Comparison of ENCODE assay signal across 23 mouse cellular contexts in the genomic region with DNA sequence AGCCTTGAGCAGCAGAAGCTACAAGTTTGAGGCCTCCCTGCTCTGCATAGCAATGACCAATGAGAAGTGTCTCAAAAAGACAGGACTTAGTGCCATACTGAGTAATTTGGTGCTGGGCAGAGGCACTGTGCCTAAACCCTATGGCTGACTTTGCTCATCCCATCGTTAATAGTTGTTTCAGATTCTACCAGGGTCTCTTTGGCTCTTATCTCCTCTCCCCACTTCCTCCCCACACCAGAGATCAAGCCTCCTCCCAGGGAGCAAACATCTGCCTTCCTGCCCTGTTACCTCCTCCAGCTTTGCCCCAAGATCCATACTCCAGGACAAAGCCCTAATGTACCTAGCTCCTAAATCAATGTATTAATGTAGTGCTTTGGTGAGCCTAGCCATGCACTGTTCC. TPM values are rescaled to one million over a fixed set of nuclear protein-coding genes. Genes with fewer than 3 reads are reported as not detected.
A peak's percentile ranks its signal among the peaks of the same experiment; 100 is the strongest.
DNase-seq lines count a peak whose midpoint lies in the region; ATAC-seq and TF ChIP-seq lines count a peak whose summit lies in the region.
"Had no signal": no experiment of that assay in that cellular context is flagged by ENCODE, and none has a peak within 500 bp of the region (broad histone marks: within the 10 kb centered on the region; RNA-seq: fewer than 3 reads in every experiment).

No protein-coding gene starts in this region.

- H3K9ac ChIP-seq in heart, embryonic 13.5 days = no peak overlapping the region
- no peak overlapping the region for H3K9ac ChIP-seq in liver, embryonic 11.5 days (ENCODE audit: low read depth, low read length)
- no peak overlapping the region for H3K9ac ChIP-seq in stomach, postnatal 0 days (ENCODE audit: low read length)
- H3K9ac ChIP-seq: embryonic facial prominence, embryonic 12.5 days; forebrain, embryonic 15.5 days; hindbrain, embryonic 14.5 days had no signal

- no peak overlapping the region for H3K4me3 ChIP-seq in heart, embryonic 13.5 days
- no peak overlapping the region for H3K4me3 ChIP-seq in spleen, adult 2 months (ENCODE audit: extremely low read depth, insufficient read depth, insufficient read length)
- H3K4me3 ChIP-seq in liver, embryonic 11.5 days (ENCODE audit: low read depth, low read length) = no peak overlapping the region
- H3K4me3 ChIP-seq in stomach, postnatal 0 days (ENCODE audit: low read depth, low read length) = no peak overlapping the region
- H3K4me3 ChIP-seq: embryonic facial prominence, embryonic 12.5 days; forebrain, embryonic 15.5 days had no signal

- peaks cover 24% of the 10 kb centered on the region for H3K4me1 ChIP-seq in heart, embryonic 13.5 days
- peaks cover 16% of the 10 kb centered on the region for H3K4me1 ChIP-seq in spleen, adult 2 months (ENCODE audit: control insufficient read depth, insufficient read depth, insufficient read length)
- H3K4me1 ChIP-seq in liver, embryonic 11.5 days (replicated peaks; ENCODE audit: control insufficient read depth, insufficient read depth, low read length) = peaks cover 26% of the 10 kb centered on the region
- no peaks in the 10 kb centered on the region for H3K4me1 ChIP-seq in stomach, postnatal 0 days (replicated peaks; ENCODE audit: control insufficient read depth, insufficient read depth)
- H3K4me1 ChIP-seq: embryonic facial prominence, embryonic 12.5 days; forebrain, embryonic 15.5 days had no signal

- H3K4me2 ChIP-seq in heart, embryonic 13.5 days = no peak overlapping the region
- no peak overlapping the region for H3K4me2 ChIP-seq in liver, embryonic 11.5 days
- no peak overlapping the region for H3K4me2 ChIP-seq in stomach, postnatal 0 days (replicated peaks; ENCODE audit: low read depth)
- H3K4me2 ChIP-seq: embryonic facial prominence, embryonic 12.5 days; forebrain, embryonic 15.5 days; hindbrain, embryonic 14.5 days had no signal

- ATAC-seq in heart, embryonic 13.5 days (ENCODE audit: extremely low read depth, insufficient number of reproducible peaks, low FRiP score, low TSS enrichment) = no peak
- ATAC-seq in liver, embryonic 11.5 days (replicated peaks; ENCODE audit: low FRiP score) = no peak
- no peak for ATAC-seq in stomach, postnatal 0 days (ENCODE audit: low FRiP score, low TSS enrichment)
- ATAC-seq: forebrain, embryonic 15.5 days had no signal

- no peak for DNase-seq in heart, postnatal 4 days
- no peak for DNase-seq in spleen, adult 2 months (ENCODE audit: low read depth in 1 of 2, low spot score in 2 of 2)
- no peak for DNase-seq in spleen, adult 18-20 months
- DNase-seq in liver, embryonic 11.5 days (ENCODE audit: low spot score) = no peak
- DNase-seq in cerebellum, postnatal 25 days = no peak
- no peak for DNase-seq in left cerebral cortex, postnatal 36 days (ENCODE audit: low spot score in 2 of 2)
- no peak for DNase-seq in stomach, postnatal 0 days (ENCODE audit: low spot score)
- DNase-seq: adrenal gland, adult 8-10 months; adrenal gland, postnatal 36 days; cerebellum, adult 2 months; cerebellum, postnatal 10 days; gastrocnemius, postnatal 25 days; heart, adult 11 months; heart, postnatal 10 days had no signal

- 50% methylated on average over 1 of the region's 1 CpGs for WGBS in heart, embryonic 13.5 days
- 40% methylated on average over 1 of the region's 1 CpGs for WGBS in spleen, adult 2 months
- 22% methylated on average over 1 of the region's 1 CpGs for WGBS in liver, embryonic 11.5 days
- 100% methylated on average over 1 of the region's 1 CpGs for WGBS in stomach, postnatal 0 days

- TF ChIP-seq CTCF in spleen, adult 2 months (IDR thresholded peaks at IDR 0.05; ENCODE audit: extremely low read depth, insufficient read depth, insufficient read length, insufficient replicate concordance) = no peak
- no peak for TF ChIP-seq CTCF in stomach, postnatal 0 days (IDR thresholded peaks at IDR 0.05; ENCODE audit: low read depth)

- H3K27ac ChIP-seq in heart, embryonic 13.5 days (replicated peaks) = peak overlapping the region; percentile 9
- H3K27ac ChIP-seq in spleen, adult 2 months (ENCODE audit: insufficient read depth, low read length) = 0 out of 2 replicates have a peak overlapping the region, but pooled peaks have one; percentile 51
- peak overlapping the region; percentile 13; the same call in 1 of the 2 replicates for H3K27ac ChIP-seq in liver, embryonic 11.5 days (ENCODE audit: low read depth, low read length)
- H3K27ac ChIP-seq in stomach, postnatal 0 days (replicated peaks) = no peak overlapping the region
- H3K27ac ChIP-seq: embryonic facial prominence, embryonic 12.5 days; forebrain, embryonic 15.5 days; hindbrain, embryonic 14.5 days had no signal

- peaks cover 12% of the 10 kb centered on the region for H3K9me3 ChIP-seq in heart, embryonic 13.5 days
- H3K9me3 ChIP-seq in liver, embryonic 11.5 days (ENCODE audit: control insufficient read depth, low read length) = no peaks in the 10 kb centered on the region
- H3K9me3 ChIP-seq in stomach, postnatal 0 days (ENCODE audit: control insufficient read depth, low read length) = no peaks in the 10 kb centered on the region
- H3K9me3 ChIP-seq: forebrain, embryonic 15.5 days had no signal

- intact Hi-C loops in left cerebral cortex, postnatal 36 days (cut with DNase I) = no loop called here

- no peak for TF ChIP-seq EP300 in stomach, postnatal 0 days (optimal IDR thresholded peaks at IDR 0.05)

- no peak for TF ChIP-seq POLR2A in spleen, adult 2 months (IDR thresholded peaks at IDR 0.05; ENCODE audit: low read depth, low read length)

- H3K27me3 ChIP-seq in heart, embryonic 13.5 days (replicated peaks) = no peaks in the 10 kb centered on the region
- no peaks in the 10 kb centered on the region for H3K27me3 ChIP-seq in spleen, adult 2 months (ENCODE audit: control insufficient read depth, insufficient read depth, low read length)
- no peaks in the 10 kb centered on the region for H3K27me3 ChIP-seq in liver, embryonic 11.5 days (replicated peaks; ENCODE audit: control insufficient read depth, insufficient read depth, low read length)
- H3K27me3 ChIP-seq in stomach, postnatal 0 days (ENCODE audit: control insufficient read depth, insufficient read depth, low read length) = no peaks in the 10 kb centered on the region
- H3K27me3 ChIP-seq: embryonic facial prominence, embryonic 12.5 days; forebrain, embryonic 15.5 days had no signal

- peaks cover 43% of the 10 kb centered on the region for H3K36me3 ChIP-seq in heart, embryonic 13.5 days
- peaks cover 31% of the 10 kb centered on the region for H3K36me3 ChIP-seq in spleen, adult 2 months (ENCODE audit: control insufficient read depth, insufficient read depth, low read length)
- peaks cover 22% of the 10 kb centered on the region for H3K36me3 ChIP-seq in liver, embryonic 11.5 days (ENCODE audit: control insufficient read depth, insufficient read depth, low read length)
- H3K36me3 ChIP-seq in stomach, postnatal 0 days (ENCODE audit: control insufficient read depth, insufficient read depth, low read length) = peaks cover 18% of the 10 kb centered on the region
- H3K36me3 ChIP-seq: embryonic facial prominence, embryonic 12.5 days; forebrain, embryonic 15.5 days had no signal

RNA-seq across cellular contexts. Expression of a gene that starts 20.3 kb away (rescaled TPM):
- not detected in 2 replicates for polyA plus RNA-seq in heart, embryonic 13.5 days (2015; fragmentation: Nextera tagmentation; extraction: Ambion mirVana)
- total RNA-seq in heart, postnatal 4 days (2021) = not detected
- polyA plus RNA-seq in spleen, adult 2 months (2012; rRNA removed) = not detected in 2 replicates
- polyA plus RNA-seq in liver, embryonic 11.5 days (2014; fragmentation: Nextera tagmentation; extraction: Ambion mirVana) = not detected in 2 replicates
- total RNA-seq in left cerebral cortex, postnatal 36 days (2021) = not detected
- polyA plus RNA-seq in stomach, postnatal 0 days (2015; fragmentation: Nextera tagmentation; extraction: Ambion mirVana) = not detected in 2 replicates
- total RNA-seq: adrenal gland, adult 8-10 months; adrenal gland, postnatal 36 days; gastrocnemius, postnatal 25 days; heart, postnatal 10 days; hematopoietic stem cell, adult 5-6 weeks had no signal
- polyA plus RNA-seq: C2C12; cerebellum, adult 2 months; cortical plate, adult 2 months; embryonic facial prominence, embryonic 12.5 days; forebrain, embryonic 11.5 days; forebrain, embryonic 15.5 days; heart, embryonic 14.5 days; hindbrain, embryonic 14.5 days had no signal

RNA-seq across cellular contexts. Expression of a gene that starts 45.8 kb away (rescaled TPM):
- 30.9 and 32.5 TPM in 2 replicates for polyA plus RNA-seq in heart, embryonic 13.5 days (2015; fragmentation: Nextera tagmentation; extraction: Ambion mirVana)
- total RNA-seq in heart, postnatal 4 days (2021) = 10 to 100 TPM; 21.5 to 22.3 TPM
- polyA plus RNA-seq in spleen, adult 2 months (2012; rRNA removed) = 20.1 and 21.6 TPM in 2 replicates
- 18.6 and 19.5 TPM in 2 replicates for polyA plus RNA-seq in liver, embryonic 11.5 days (2014; fragmentation: Nextera tagmentation; extraction: Ambion mirVana)
- total RNA-seq in left cerebral cortex, postnatal 36 days (2021) = 1 to 10 TPM; 3.3 to 3.8 TPM
- 10.7 and 11.5 TPM in 2 replicates for polyA plus RNA-seq in stomach, postnatal 0 days (2015; fragmentation: Nextera tagmentation; extraction: Ambion mirVana)

RNA-seq across cellular contexts. Expression of a gene that starts 49.7 kb away (rescaled TPM):
- not detected in 2 replicates for polyA plus RNA-seq in heart, embryonic 13.5 days (2015; fragmentation: Nextera tagmentation; extraction: Ambion mirVana)
- total RNA-seq in heart, postnatal 4 days (2021) = not detected
- polyA plus RNA-seq in spleen, adult 2 months (2012; rRNA removed) = not detected in 2 replicates
- not detected in 2 replicates for polyA plus RNA-seq in liver, embryonic 11.5 days (2014; fragmentation: Nextera tagmentation; extraction: Ambion mirVana)
- not detected for total RNA-seq in left cerebral cortex, postnatal 36 days (2021)
- polyA plus RNA-seq in stomach, postnatal 0 days (2015; fragmentation: Nextera tagmentation; extraction: Ambion mirVana) = not detected in 2 replicates
- total RNA-seq: adrenal gland, adult 8-10 months; adrenal gland, postnatal 36 days; gastrocnemius, postnatal 25 days; heart, postnatal 10 days; hematopoietic stem cell, adult 5-6 weeks had no signal
- polyA plus RNA-seq: C2C12; cerebellum, adult 2 months; cortical plate, adult 2 months; embryonic facial prominence, embryonic 12.5 days; forebrain, embryonic 11.5 days; forebrain, embryonic 15.5 days; heart, embryonic 14.5 days; hindbrain, embryonic 14.5 days had no signal
